ENCODE assay signal across 10 mouse cellular contexts in genomic region chr10:80016931-80017330, GRCm38 (mm10). TPM values are rescaled to one million over a fixed set of nuclear protein-coding genes. Genes with fewer than 3 reads are reported as not detected.
DNase-seq lines count a peak whose midpoint lies in the region; ATAC-seq and TF ChIP-seq lines count a peak whose summit lies in the region.
"Had no signal": no experiment of that assay in that cellular context is flagged by ENCODE, and none has a peak within 500 bp of the region (broad histone marks: within the 10 kb centered on the region; RNA-seq: fewer than 3 reads in every experiment).

No protein-coding gene starts in this region.

- H3K27me3 ChIP-seq in midbrain, embryonic 16.5 days (ENCODE audit: control insufficient read depth, insufficient read depth, low read depth, low read length), result peaks cover 51% of the 10 kb centered on the region
- H3K27me3 ChIP-seq: Patski had no signal

- intact Hi-C loops in left cerebral cortex, adult 2 months (cut with DNase I), result no loop called here

- DNase-seq in left cerebral cortex, adult 2 months (ENCODE audit: extremely low spot score in 1 of 2, low spot score in 2 of 2), result no peak
- DNase-seq in left cerebral cortex, adult 18-20 months (ENCODE audit: low spot score in 2 of 2), result no peak
- DNase-seq in T-cell, adult 2 months (ENCODE audit: low spot score), result peak; percentile 47
- DNase-seq in induced T-regulatory cell, adult 2 months (ENCODE audit: low read depth), result peak; percentile 84
- DNase-seq in naive thymus-derived CD4-positive, alpha-beta T cell, adult 2 months (ENCODE audit: low read depth), result peak; percentile 66
- no peak for DNase-seq in embryo, embryonic 10.5 days (ENCODE audit: low spot score)
- DNase-seq in kidney, adult 9 months, result no peak

- no peaks in the 10 kb centered on the region for H3K4me1 ChIP-seq in midbrain, embryonic 16.5 days (ENCODE audit: control insufficient read depth, insufficient read depth, low read length)
- H3K4me1 ChIP-seq: midbrain, embryonic 15.5 days had no signal

- 91% methylated on average over 10 of the region's 10 CpGs for WGBS in midbrain, embryonic 16.5 days

- no peak overlapping the region for H3K4me2 ChIP-seq in midbrain, embryonic 16.5 days (ENCODE audit: low read length)
- H3K4me2 ChIP-seq: midbrain, embryonic 15.5 days had no signal

- TF ChIP-seq CTCF in left cerebral cortex, adult 2 months (IDR thresholded peaks at IDR 0.05), result no peak

- peak overlapping the region; percentile 8; the same call in 1 of the 2 replicates for H3K4me3 ChIP-seq in left cerebral cortex, adult 2 months
- no peak overlapping the region for H3K4me3 ChIP-seq in midbrain, embryonic 16.5 days (ENCODE audit: low read depth, low read length)
- H3K4me3 ChIP-seq: midbrain, embryonic 15.5 days had no signal

- H3K27ac ChIP-seq in left cerebral cortex, adult 2 months, result no peak overlapping the region
- no peak overlapping the region for H3K27ac ChIP-seq in midbrain, embryonic 16.5 days (ENCODE audit: low read length)
- H3K27ac ChIP-seq: midbrain, embryonic 15.5 days had no signal

- H3K36me3 ChIP-seq in midbrain, embryonic 16.5 days (ENCODE audit: control insufficient read depth, insufficient read depth, low read length), result no peaks in the 10 kb centered on the region; the same call in 1 of the 2 replicates
- H3K36me3 ChIP-seq: midbrain, embryonic 15.5 days had no signal

- no peak overlapping the region for H3K9ac ChIP-seq in midbrain, embryonic 16.5 days (ENCODE audit: low read depth, low read length)
- H3K9ac ChIP-seq: midbrain, embryonic 15.5 days had no signal

- ATAC-seq in midbrain, embryonic 16.5 days, result no peak
- ATAC-seq: midbrain, embryonic 15.5 days; Patski had no signal

- H3K9me3 ChIP-seq in midbrain, embryonic 16.5 days (replicated peaks; ENCODE audit: control insufficient read depth, low read length, poor library complexity, severe bottlenecking), result no peaks in the 10 kb centered on the region
- H3K9me3 ChIP-seq: midbrain, embryonic 15.5 days had no signal

RNA-seq across cellular contexts. Expression of gene Arhgap45, which starts 0.5 kb away (rescaled TPM):
- total RNA-seq in left cerebral cortex, adult 2 months (2021), result 1 to 10 TPM; 3.5 TPM
- 1 to 10 TPM; 3.7 to 4.1 TPM for total RNA-seq in left cerebral cortex, adult 18-20 months (2021)
- polyA plus RNA-seq in midbrain, embryonic 16.5 days (2015; fragmentation: Nextera tagmentation; extraction: Ambion mirVana), result 1.2 TPM in 2 replicates

RNA-seq across cellular contexts. Expression of gene Abca7, which starts 20.6 kb away (rescaled TPM):
- total RNA-seq in left cerebral cortex, adult 2 months (2021), result 10 to 100 TPM; 13.5 to 13.8 TPM
- 10 to 100 TPM; 13.0 to 13.7 TPM for total RNA-seq in left cerebral cortex, adult 18-20 months (2021)
- 4.1 and 4.8 TPM in 2 replicates for polyA plus RNA-seq in midbrain, embryonic 16.5 days (2015; fragmentation: Nextera tagmentation; extraction: Ambion mirVana)

RNA-seq across cellular contexts. Expression of gene Polr2e, which starts 22.7 kb away (rescaled TPM):
- total RNA-seq in left cerebral cortex, adult 2 months (2021), result 10 to 100 TPM; 73.0 to 76.0 TPM
- 10 to 100 TPM; 73.6 to 75.2 TPM for total RNA-seq in left cerebral cortex, adult 18-20 months (2021)
- 124 and 131 TPM in 2 replicates for polyA plus RNA-seq in midbrain, embryonic 16.5 days (2015; fragmentation: Nextera tagmentation; extraction: Ambion mirVana)

RNA-seq across cellular contexts. Expression of gene Cnn2, which starts 28.5 kb away (rescaled TPM):
- total RNA-seq in left cerebral cortex, adult 2 months (2021), result 1 to 10 TPM; 5.6 to 8.0 TPM
- 1 to 10 TPM; 6.7 to 8.0 TPM for total RNA-seq in left cerebral cortex, adult 18-20 months (2021)
- polyA plus RNA-seq in midbrain, embryonic 16.5 days (2015; fragmentation: Nextera tagmentation; extraction: Ambion mirVana), result 25.7 and 26.2 TPM in 2 replicates

RNA-seq across cellular contexts. Expression of gene Gpx4, which starts 30.0 kb away (rescaled TPM):
- 100 to 1,000 TPM; 494 to 526 TPM for total RNA-seq in left cerebral cortex, adult 2 months (2021)
- total RNA-seq in left cerebral cortex, adult 18-20 months (2021), result 100 to 1,000 TPM; 554 to 575 TPM
- polyA plus RNA-seq in midbrain, embryonic 16.5 days (2015; fragmentation: Nextera tagmentation; extraction: Ambion mirVana), result 509 and 552 TPM in 2 replicates

Comparison
In these comparisons a context has a peak if more than half of its experiments do, and no peak if none do; other contexts are left out.
1. DNase-seq: peak in T-cell, adult 2 months (single experiment), induced T-regulatory cell, adult 2 months (single experiment) and naive thymus-derived CD4-positive, alpha-beta T cell, adult 2 months (single experiment); none in left cerebral cortex, adult 2 months (0 of 2), left cerebral cortex, adult 18-20 months (0 of 2), embryo, embryonic 10.5 days (single experiment) and kidney, adult 9 months (single experiment).